Mouse (Mus musculus) central nervous system, embryonic 14 days (tissue): Measurements from ENCODE around the gene 1700123O20Rik. TPM values are rescaled to one million over a fixed set of nuclear protein-coding genes. Genes with fewer than 3 reads are reported as not detected.

Experiments
- polyA plus RNA-seq: library from polyadenylated mRNA; depleted of rRNA; stranded (reverse); fragments of >200 nt; gene quantifications from 2 replicates; pipeline ENCODE4 v1.2.3, GENCODE M21; 2012; rRNA removed

Gene 1700123O20Rik
- 70.3 and 72.1 TPM in 2 replicates for polyA plus RNA-seq

DNA sequence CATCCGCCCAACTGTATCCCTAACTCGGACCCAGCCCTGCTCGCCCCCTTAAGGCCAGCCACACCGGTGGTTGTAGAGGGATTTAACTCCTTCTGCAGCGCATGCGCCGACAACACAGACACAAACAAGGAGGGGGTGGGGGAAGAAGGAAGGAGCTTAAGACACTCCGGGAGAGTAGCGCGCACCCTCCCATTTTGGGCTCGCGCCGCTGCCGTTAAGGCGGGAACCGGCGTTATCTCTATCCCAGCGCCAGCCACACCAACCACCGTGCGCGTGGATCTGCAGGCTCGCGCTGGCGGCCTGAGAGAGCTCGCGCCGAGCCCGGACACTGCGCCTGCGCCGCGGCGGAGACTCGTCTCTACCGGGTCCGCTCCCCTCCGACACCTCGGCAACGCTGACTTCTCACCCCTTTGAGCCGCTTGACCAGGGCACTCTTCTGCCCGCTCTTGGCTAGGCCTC is at the start of gene 1700123O20Rik:
TSS of gene 1700123O20Rik (plus strand) at position 154 of the 459 bp plus-strand sequence.

GRCm38 (mm10) chr14:54640946-54641304 is 45.1 kb upstream of the 1700123O20Rik start, which contains the start of gene Gm17606:
TSS of gene Gm17606 (plus strand) at chr14:54640952.

GRCm38 (mm10) chr14:54641305-54641969 is 44.6 kb upstream of the 1700123O20Rik start, which contains the start of gene Cdh24:
TSS of gene Cdh24 (minus strand) at chr14:54641364.

DNA sequence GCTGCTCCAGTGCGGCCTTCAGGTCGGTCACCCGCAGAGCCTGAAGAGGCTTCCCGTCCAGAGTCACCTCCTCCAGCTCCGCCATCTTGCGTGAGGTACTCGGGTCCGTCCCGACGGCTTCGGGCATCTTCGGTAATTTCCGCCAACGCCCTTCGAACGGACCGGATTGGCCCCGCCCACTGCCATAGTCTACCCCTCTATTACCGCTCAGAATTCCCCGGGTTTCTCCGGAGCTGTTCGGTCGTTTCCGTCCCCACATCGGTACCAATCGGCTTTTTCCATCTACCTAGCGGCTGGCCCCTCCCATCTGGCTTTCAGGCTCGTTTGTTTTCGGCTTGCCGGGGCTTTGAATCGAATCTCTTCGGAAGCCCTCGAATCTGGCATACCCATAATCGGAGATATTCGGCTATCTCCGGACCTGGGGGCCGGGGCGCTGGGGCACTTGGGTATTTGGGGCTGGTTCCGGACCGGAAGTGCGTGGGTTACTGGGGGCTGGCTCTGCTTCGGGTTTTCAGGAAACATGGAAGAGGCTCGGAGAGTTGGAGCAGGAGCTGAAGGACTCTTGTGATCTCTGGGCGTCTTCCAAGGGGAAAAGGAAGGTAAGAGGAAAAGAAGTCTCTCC is 617 bp downstream of the 1700123O20Rik start, which contains the start of gene Acin1:
TSS of gene Acin1 (minus strand) at position 410 of the 622 bp plus-strand sequence.

DNA sequence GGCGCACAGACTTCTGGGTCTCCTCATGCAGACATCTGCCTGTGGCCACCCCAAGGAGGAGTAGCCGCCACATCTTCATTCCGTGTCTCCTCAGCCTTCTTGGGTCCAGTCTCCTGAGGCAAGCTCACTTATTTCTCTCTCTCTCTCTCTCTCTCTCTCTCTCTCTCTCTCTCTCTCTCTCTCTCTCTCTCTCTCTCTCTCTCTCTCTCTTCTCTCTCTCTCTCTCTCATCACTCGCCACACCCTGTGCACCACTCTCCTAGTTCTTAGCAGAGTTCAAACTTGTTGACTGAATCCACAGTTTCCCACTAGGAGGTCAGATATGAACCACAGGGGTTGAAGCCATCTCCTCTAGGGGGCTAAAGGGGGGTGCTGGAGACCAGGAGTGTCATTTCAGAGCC is 12.7 kb downstream of the 1700123O20Rik start, which contains the start of gene Gm29776:
TSS of gene Gm29776 (minus strand) at position 101 of the 400 bp plus-strand sequence.

DNA sequence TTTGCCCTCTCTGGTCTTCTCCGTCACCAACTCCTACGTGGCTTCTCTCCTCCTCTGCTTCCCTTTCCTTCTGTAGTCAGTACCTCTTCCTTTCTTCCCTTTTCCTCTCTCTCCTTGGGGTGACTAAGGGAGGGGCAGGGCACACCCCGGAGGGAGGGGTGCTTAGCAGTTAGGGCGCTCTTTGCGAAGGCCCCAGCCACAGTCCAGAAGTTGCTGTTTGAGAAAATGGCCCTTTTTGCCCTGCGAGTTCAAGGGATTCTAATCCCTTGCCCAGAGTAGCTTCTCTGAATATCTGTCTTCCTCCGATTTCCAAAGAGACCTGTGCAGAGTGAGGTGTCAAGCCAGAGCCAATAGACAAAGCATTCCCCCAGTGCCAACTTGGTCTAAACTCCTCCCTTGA is 26.1 kb downstream of the 1700123O20Rik start, which contains the start of gene Cebpe:
TSS of gene Cebpe (minus strand) at position 101 of the 400 bp plus-strand sequence.

Other genes starting within 250 kb of the 1700123O20Rik start
- 31.8 and 38.1 TPM in 2 replicates for gene Lrp10, start 222.1 kb upstream of the 1700123O20Rik start, polyA plus RNA-seq
- 20.9 and 22.1 TPM in 2 replicates for gene Rem2, start 210.1 kb upstream of the 1700123O20Rik start, polyA plus RNA-seq
- 86.0 and 93.6 TPM in 2 replicates for gene Prmt5, start 168.7 kb upstream of the 1700123O20Rik start, polyA plus RNA-seq
- gene Haus4, start 131.6 kb upstream of the 1700123O20Rik start, polyA plus RNA-seq: 19.3 and 21.2 TPM in 2 replicates
- gene Ajuba, start 108.7 kb upstream of the 1700123O20Rik start, polyA plus RNA-seq: 18.8 and 22.4 TPM in 2 replicates
- gene 4931414P19Rik, start 80.2 kb upstream of the 1700123O20Rik start, polyA plus RNA-seq: 12.6 and 15.1 TPM in 2 replicates
- 256 and 274 TPM in 2 replicates for gene Psmb5, start 68.2 kb upstream of the 1700123O20Rik start, polyA plus RNA-seq
- 0.06 and 0.39 TPM in 2 replicates for gene Psmb11, start 64.8 kb upstream of the 1700123O20Rik start, polyA plus RNA-seq
- not detected in 2 replicates for gene Gm17606, start 45.3 kb upstream of the 1700123O20Rik start, polyA plus RNA-seq
- 58.5 and 72.3 TPM in 2 replicates for gene Cdh24, start 44.9 kb upstream of the 1700123O20Rik start, polyA plus RNA-seq
- 356 and 358 TPM in 2 replicates for gene Acin1, start 715 bp downstream of the 1700123O20Rik start, polyA plus RNA-seq
- gene Gm29776, start 12.6 kb downstream of the 1700123O20Rik start, polyA plus RNA-seq: 0.09 and 0.20 TPM in 2 replicates
- gene Cebpe, start 26.0 kb downstream of the 1700123O20Rik start, polyA plus RNA-seq: 0.16 and 0.17 TPM in 2 replicates
- 9.6 and 9.9 TPM in 2 replicates for gene Slc7a8, start 95.7 kb downstream of the 1700123O20Rik start, polyA plus RNA-seq
- not detected in 2 replicates for gene Rnf212b, start 127.9 kb downstream of the 1700123O20Rik start, polyA plus RNA-seq
- gene Homez, start 184.7 kb downstream of the 1700123O20Rik start, polyA plus RNA-seq: 8.5 and 9.0 TPM in 2 replicates
- gene Ppp1r3e, start 191.3 kb downstream of the 1700123O20Rik start, polyA plus RNA-seq: 14.7 and 18.0 TPM in 2 replicates
- 47.4 and 48.0 TPM in 2 replicates for gene Bcl2l2, start 197.2 kb downstream of the 1700123O20Rik start, polyA plus RNA-seq
- 0.39 and 0.41 TPM in 2 replicates for gene Gm20521, start 197.2 kb downstream of the 1700123O20Rik start, polyA plus RNA-seq
- gene Pabpn1, start 206.3 kb downstream of the 1700123O20Rik start, polyA plus RNA-seq: 736 and 777 TPM in 2 replicates
- 504 and 538 TPM in 2 replicates for gene Slc22a17, start 226.9 kb downstream of the 1700123O20Rik start, polyA plus RNA-seq
- 33.6 and 38.5 TPM in 2 replicates for gene Efs, start 239.9 kb downstream of the 1700123O20Rik start, polyA plus RNA-seq
- 0.35 and 0.47 TPM in 2 replicates for gene Il25, start 246.5 kb downstream of the 1700123O20Rik start, polyA plus RNA-seq